Mouse (Mus musculus) hindbrain, postnatal 0 days (tissue): ENCODE data around the gene Pip4k2a. TPM values are rescaled to one million over a fixed set of nuclear protein-coding genes. Genes with fewer than 3 reads are reported as not detected.

ENCODE experiments used
- ATAC-seq: fragments of 200-750 bp; cut with Nextera tagmentation; 2 replicates; pipeline ENCODE4 v1.8.0; 2017; ENCODE audit warnings: mild to moderate bottlenecking, moderate TSS enrichment, moderate library complexity
- DNase-seq: peaks from one replicate; pipeline ENCODE4 v3.0.0-alpha.2; 2015; ENCODE audit warnings: low spot score
- H3K27ac ChIP-seq: fragments of 300-500 bp; sonication (generic); 2 replicates; pipeline ENCODE4 v1.5.1; 2014; ENCODE audit warnings: mild to moderate bottlenecking
- H3K27me3 ChIP-seq: fragments of 300-500 bp; sonication (generic); 2 replicates; pipeline ENCODE4 v1.6.1; 2014; ENCODE audit warnings: low read length, mixed read lengths; ENCODE audit not compliant: insufficient read depth
- H3K36me3 ChIP-seq: fragments of 300-500 bp; sonication (generic); 2 replicates; pipeline ENCODE4 v1.6.1; 2014; ENCODE audit warnings: low read length, mixed read lengths; ENCODE audit not compliant: insufficient read depth
- H3K4me1 ChIP-seq: fragments of 300-500 bp; sonication (generic); 2 replicates; pipeline ENCODE4 v1.6.1; 2014; ENCODE audit warnings: antibody characterized with exemption, low read length, mixed read lengths; ENCODE audit not compliant: insufficient read depth
- H3K4me2 ChIP-seq: fragments of 300-500 bp; sonication (generic); 2 replicates; pipeline ENCODE4 v1.6.1; 2014; ENCODE audit warnings: low read depth, mild to moderate bottlenecking, low read length, moderate library complexity, mixed read lengths
- H3K4me3 ChIP-seq: fragments of 300-500 bp; sonication (generic); 2 replicates; pipeline ENCODE4 v1.5.1; 2014; ENCODE audit warnings: low read length
- H3K9ac ChIP-seq: fragments of 300-500 bp; sonication (generic); replicated peaks from 2 replicates; pipeline ENCODE4 v1.6.1; 2014; ENCODE audit warnings: mild to moderate bottlenecking, low read length, moderate library complexity, mixed read lengths
- H3K9me3 ChIP-seq: fragments of 300-500 bp; sonication (generic); 2 replicates; pipeline ENCODE4 v1.6.1; 2016; ENCODE audit warnings: low read length, mixed read lengths
- CTCF ChIP-seq: IDR thresholded peaks from 2 replicates; pipeline ENCODE4 v1.5.1; 2016; ENCODE audit warnings: antibody characterized with exemption, control low read depth, low read depth
- WGBS: fragments of 180-500 bp; shearing (Covaris S2); extraction: QIAGEN DNeasy Blood & Tissue Kit; methylation state at CpG from one replicate; pipeline ENCODE4 v1.1.7; 2014; 5-methylcytosine and 5-hydroxymethylcytosine counted together
- polyA plus RNA-seq: library from polyadenylated mRNA; unstranded; fragments of >200 nt; fragmentation: Nextera tagmentation; extraction: Ambion mirVana; gene quantifications from 2 replicates; pipeline ENCODE4 v1.2.1, GENCODE M21; 2015
- total RNA-seq: library from RNA; depleted of rRNA; stranded (reverse); fragments of >200 nt; gene quantifications from 2 replicates; pipeline ENCODE4 v1.2.3, GENCODE M21; 2014

Pip4k2a gene
- total and polyA plus RNA-seq, 2 experiments from 2014 or later: 5.5 to 8.2 TPM

DNA sequence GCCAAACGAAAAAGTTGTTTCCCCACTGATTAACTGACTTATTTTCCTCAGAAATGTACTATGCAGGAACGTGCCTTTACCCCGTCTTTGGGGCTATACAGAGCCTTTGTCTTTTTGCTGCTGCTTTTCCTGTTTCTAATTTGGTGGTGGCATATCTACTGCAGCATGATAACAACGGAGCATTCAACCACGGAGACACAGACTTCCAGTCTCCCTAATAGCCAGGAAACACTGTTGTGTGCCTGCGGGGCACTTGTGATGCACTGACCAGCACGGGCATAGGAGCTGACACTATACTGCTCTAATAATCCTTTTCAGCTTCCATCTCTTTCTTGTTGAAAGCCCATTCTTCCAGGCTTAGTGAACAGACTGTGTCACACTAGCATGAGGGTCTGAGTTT is 41.0 kb downstream of the Pip4k2a start:
- 57% methylated on average over 7 of the region's 7 CpGs for WGBS
- DNase-seq: no peak
- Histone ChIP-seq H3K4me1 (no peaks in the 10 kb centered on the region), H3K4me3 (no peak overlapping the region), H3K9ac (no peak overlapping the region), H3K36me3 (no peaks in the 10 kb centered on the region), H3K4me2 (no peak overlapping the region), H3K27ac (no peak overlapping the region), H3K9me3 (no peaks in the 10 kb centered on the region), H3K27me3 (no peaks in the 10 kb centered on the region)
- ATAC-seq: no peak
- TF ChIP-seq CTCF: no peak

DNA sequence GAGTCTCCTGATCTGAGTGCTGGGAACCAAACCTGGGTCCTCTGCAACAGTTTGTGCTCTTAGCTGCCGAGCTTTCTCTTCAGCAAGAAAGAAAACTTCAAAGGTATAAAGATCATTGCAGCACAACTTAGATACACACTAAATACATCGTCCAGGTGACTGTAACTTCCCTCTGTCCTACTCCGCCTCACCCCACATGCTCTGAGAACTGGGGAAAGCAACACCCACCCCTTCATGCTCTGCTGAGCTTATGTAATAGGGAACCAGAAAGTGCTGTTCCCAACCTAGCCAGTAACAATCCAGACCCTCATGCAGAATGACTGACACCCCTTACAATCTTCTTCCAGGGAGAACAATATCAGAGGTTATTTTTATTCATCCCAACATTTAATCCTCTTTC is 41.5 kb downstream of the Pip4k2a start:
- ATAC-seq (no peak), DNase-seq (no peak)
- WGBS: 78% methylated on average over 3 of the region's 3 CpGs
- no peak overlapping the region for H3K4me2 ChIP-seq
- no peaks in the 10 kb centered on the region for H3K4me1 ChIP-seq
- no peak overlapping the region for H3K4me3 ChIP-seq
- H3K9me3 ChIP-seq: no peaks in the 10 kb centered on the region
- no peaks in the 10 kb centered on the region for H3K36me3 ChIP-seq
- H3K9ac ChIP-seq: no peak overlapping the region
- no peaks in the 10 kb centered on the region for H3K27me3 ChIP-seq
- no peak for TF ChIP-seq CTCF
- H3K27ac ChIP-seq: no peak overlapping the region

DNA sequence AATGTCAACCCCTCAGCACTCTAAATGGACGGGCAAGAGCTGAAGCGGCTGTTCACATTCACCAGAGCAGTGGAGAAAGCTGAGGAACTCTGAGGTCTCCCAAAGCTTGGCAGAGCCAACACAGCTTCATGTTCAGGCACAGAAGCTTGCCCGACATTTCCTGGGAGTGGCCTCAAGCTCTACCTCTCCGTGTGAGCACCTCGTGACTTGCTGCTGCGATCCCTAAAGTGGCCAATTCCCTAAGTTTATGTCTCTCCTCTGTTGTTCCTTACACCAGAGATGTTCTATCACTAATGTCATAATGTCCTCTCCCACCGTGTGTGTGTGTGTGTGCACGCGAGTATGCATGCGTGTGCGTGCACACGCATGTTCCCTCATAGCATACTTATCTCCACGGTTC is 42.3 kb downstream of the Pip4k2a start:
- Histone ChIP-seq H3K27me3 (no peaks in the 10 kb centered on the region), H3K4me2 (no peak overlapping the region), H3K36me3 (no peaks in the 10 kb centered on the region), H3K4me1 (no peaks in the 10 kb centered on the region), H3K9me3 (no peaks in the 10 kb centered on the region), H3K27ac (no peak overlapping the region), H3K4me3 (no peak overlapping the region), H3K9ac (no peak overlapping the region)
- WGBS: 94% methylated on average over 13 of the region's 13 CpGs
- no peak for DNase-seq
- ATAC-seq: no peak
- no peak for TF ChIP-seq CTCF

DNA sequence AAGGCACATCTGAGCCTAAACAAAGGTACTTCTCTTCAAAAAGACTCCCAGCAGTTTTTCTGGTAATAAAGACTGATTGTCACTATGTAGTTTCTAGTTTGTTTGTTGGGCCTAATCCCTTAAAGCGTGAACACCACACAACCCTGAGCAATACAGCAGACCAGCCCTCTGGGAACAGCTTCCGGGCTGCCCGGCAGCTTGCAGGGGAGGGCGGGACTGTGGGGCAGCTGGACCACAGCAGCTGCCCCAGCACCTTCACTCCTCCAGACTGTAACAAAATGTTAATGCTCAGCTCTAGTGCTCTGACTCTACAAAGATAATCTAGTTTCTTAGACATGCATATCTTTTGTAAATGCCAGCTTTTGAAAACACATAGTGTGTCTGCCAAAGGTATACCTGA is 42.9 kb downstream of the Pip4k2a start:
- no peaks in the 10 kb centered on the region for H3K9me3 ChIP-seq
- no peak overlapping the region for H3K4me2 ChIP-seq
- WGBS: 53% methylated on average over 4 of the region's 4 CpGs
- H3K27ac ChIP-seq: no peak overlapping the region
- no peaks in the 10 kb centered on the region for H3K4me1 ChIP-seq
- H3K9ac ChIP-seq: no peak overlapping the region
- TF ChIP-seq CTCF: no peak
- DNase-seq (no peak), ATAC-seq (no peak)
- H3K4me3 ChIP-seq: no peak overlapping the region
- no peaks in the 10 kb centered on the region for H3K36me3 ChIP-seq
- H3K27me3 ChIP-seq: no peaks in the 10 kb centered on the region

DNA sequence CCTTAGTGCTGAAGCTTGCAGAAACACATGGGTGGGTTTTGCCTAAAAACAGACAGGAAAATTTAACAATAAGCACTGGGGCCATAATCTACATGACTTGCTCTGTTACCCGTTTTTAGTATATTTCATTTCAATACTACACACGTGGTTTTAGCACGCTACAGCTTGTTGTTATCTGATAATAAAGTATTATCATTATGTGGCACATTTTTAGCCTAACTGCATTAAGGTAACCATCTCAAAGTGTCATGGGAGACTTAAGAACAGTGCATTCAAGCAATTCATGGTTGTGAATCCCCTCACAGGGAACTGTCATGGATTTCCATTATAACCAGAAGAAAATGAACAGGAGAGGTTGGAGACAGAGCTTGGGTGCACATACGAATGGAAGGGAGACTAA is 43.5 kb downstream of the Pip4k2a start:
- H3K36me3 ChIP-seq: no peaks in the 10 kb centered on the region
- H3K4me3 ChIP-seq: no peak overlapping the region
- no peak for TF ChIP-seq CTCF
- DNase-seq: no peak
- no peaks in the 10 kb centered on the region for H3K4me1 ChIP-seq
- no peak overlapping the region for H3K9ac ChIP-seq
- WGBS: 83% methylated on average over 4 of the region's 4 CpGs
- no peaks in the 10 kb centered on the region for H3K27me3 ChIP-seq
- no peak overlapping the region for H3K27ac ChIP-seq
- no peak for ATAC-seq
- no peak overlapping the region for H3K4me2 ChIP-seq
- no peaks in the 10 kb centered on the region for H3K9me3 ChIP-seq

DNA sequence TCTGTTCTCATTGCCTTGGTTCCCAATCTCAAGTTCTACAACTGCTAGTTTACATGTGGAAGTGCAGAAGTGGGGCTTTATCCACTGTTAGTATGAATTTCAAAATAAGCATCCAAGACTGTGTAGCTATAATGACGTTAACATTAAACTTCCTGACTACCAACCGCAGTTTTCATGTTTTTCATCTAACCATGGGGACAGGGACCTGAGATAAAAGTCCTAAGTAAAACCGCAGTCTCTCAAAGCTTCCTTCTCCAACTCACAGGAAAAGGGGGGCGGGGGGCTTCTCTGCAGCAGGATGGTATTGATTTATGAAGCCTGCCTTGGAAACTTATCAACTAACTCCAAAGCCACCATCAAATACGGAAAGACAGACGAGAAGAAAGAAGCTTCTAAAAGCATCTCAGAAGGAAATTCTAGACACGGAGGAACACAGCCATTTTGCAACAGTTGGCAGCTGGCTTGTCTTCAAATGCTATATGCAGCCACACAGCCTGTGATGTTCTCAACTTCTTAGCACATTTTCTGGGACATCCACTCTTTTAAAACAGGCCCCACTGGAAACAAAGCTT is 45.7 kb downstream of the Pip4k2a start:
- 72% methylated on average over 7 of the region's 7 CpGs for WGBS
- H3K4me1 ChIP-seq: no peaks in the 10 kb centered on the region
- H3K27me3 ChIP-seq: no peaks in the 10 kb centered on the region
- DNase-seq (no peak), ATAC-seq (no peak)
- H3K9ac ChIP-seq: no peak overlapping the region
- H3K27ac ChIP-seq: no peak overlapping the region
- no peak overlapping the region for H3K4me2 ChIP-seq
- H3K4me3 ChIP-seq: no peak overlapping the region
- no peaks in the 10 kb centered on the region for H3K36me3 ChIP-seq
- TF ChIP-seq CTCF: no peak
- no peaks in the 10 kb centered on the region for H3K9me3 ChIP-seq

DNA sequence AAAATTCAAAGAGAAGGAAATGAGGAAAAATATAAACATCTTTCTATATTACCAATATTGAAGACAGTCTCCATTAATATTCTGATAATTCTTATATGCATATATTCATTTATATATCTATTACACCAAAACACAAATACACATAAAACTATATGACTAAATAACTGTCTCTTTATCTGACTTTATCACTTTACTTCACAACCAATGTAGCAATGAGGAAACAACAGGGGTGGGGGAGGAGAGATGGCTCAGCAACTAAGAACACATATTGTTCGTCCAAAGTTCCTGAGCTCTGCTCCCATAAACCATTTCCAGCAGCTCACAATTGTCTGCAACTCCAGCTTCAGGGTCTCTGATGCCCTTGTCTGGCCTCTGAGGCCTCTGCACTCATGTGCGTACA is 47.2 kb downstream of the Pip4k2a start:
- H3K4me3 ChIP-seq: no peak overlapping the region
- no peaks in the 10 kb centered on the region for H3K27me3 ChIP-seq
- H3K4me1 ChIP-seq: no peaks in the 10 kb centered on the region
- no peak overlapping the region for H3K9ac ChIP-seq
- DNase-seq: no peak
- TF ChIP-seq CTCF: no peak
- H3K9me3 ChIP-seq: no peaks in the 10 kb centered on the region
- no peak overlapping the region for H3K4me2 ChIP-seq
- H3K27ac ChIP-seq: no peak overlapping the region
- 77% methylated on average over 2 of the region's 2 CpGs for WGBS
- ATAC-seq: no peak
- H3K36me3 ChIP-seq: no peaks in the 10 kb centered on the region
